Mouse (Mus musculus): Measurements from ENCODE around the gene Camk2g. TPM values are rescaled to one million over a fixed set of nuclear protein-coding genes. Genes with fewer than 3 reads are reported as not detected.

The Camk2g gene
- total RNA-seq (2021) = 100 to 1,000 TPM; 315 to 361 TPM
- long read RNA-seq, experiment 1, transcript Camk2g-201 (21 exons, 3,703 nt) = major isoform, 6 of 141 reads
- long read RNA-seq, experiment 1, partial matches to known transcripts = 33 of 141 reads
- long read RNA-seq, experiment 1, other reads (novel, unspliced or antisense) = 98 of 141 reads
- long read RNA-seq, experiment 2, partial matches to known transcripts = 13 of 107 reads
- long read RNA-seq, experiment 2, other reads (novel, unspliced or antisense) = 86 of 107 reads

- peak; percentile 56 to 68 for DNase-seq (ENCODE audit: low spot score in 2 of 2)
These were observed at the start of gene Camk2g for GRCm38 (mm10) chr14:20793758-20794531. TSS of gene Camk2g (minus strand) at chr14:20794088.

- no peak for DNase-seq (ENCODE audit: low spot score in 2 of 2)
These were observed 48.7 kb upstream of the Camk2g start for GRCm38 (mm10) chr14:20842629-20843028.

DNA sequence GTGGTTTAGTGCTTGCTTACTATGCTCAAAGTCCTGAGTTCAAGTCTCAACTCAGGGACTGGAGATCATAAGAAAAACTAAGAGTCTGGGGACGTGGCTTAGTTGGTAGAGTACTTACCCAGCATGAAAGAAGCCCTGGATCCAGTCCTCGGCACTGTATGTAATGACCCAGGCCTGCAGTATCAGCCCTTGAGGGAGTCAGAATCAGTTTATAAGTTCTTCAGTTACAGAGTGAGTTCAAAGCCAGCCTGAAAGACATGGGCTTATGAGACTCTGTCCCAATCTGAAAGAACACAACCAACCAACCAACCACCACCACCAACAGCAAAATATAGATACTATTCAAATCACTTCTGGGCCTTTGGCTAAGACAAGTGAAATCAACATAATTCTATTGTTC lies 47.6 kb upstream of the Camk2g start:
- no peak for DNase-seq (ENCODE audit: low spot score in 2 of 2)

GRCm38 (mm10) chr14:20837681-20838080 lies 43.8 kb upstream of the Camk2g start:
- no peak for DNase-seq (ENCODE audit: low spot score in 2 of 2)

DNA sequence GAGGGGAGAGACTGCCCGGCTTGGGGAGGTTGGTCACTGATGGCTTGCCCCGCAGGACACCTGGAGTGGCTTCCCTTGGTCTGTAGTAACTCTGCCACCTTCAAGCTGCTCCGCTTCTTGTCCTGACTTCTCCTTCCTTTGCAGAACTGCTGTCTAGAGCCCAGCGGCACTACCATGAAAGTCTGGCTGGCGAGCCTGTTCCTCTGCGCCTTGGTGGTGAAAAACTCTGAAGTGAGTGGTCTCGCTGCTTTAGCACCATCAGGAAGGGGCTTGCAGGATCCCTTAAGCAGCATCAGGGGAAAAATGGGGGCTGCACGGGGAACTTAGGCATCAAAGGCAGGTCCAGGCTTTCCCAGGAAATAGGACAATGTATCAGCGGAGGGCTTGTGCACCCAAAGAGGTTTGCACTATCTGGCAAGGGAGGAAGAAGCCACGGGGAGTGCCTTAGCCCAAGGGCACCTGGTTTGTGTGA lies 43.1 kb upstream of the Camk2g start:
- DNase-seq (ENCODE audit: low spot score in 2 of 2) = no peak

- DNase-seq (ENCODE audit: low spot score in 2 of 2) = peak; percentile 44 to 50
These were observed 42.5 kb upstream of the Camk2g start, which contains the start of gene Plau for GRCm38 (mm10) chr14:20836171-20836904. TSS of gene Plau (plus strand) at chr14:20836660.

- DNase-seq (ENCODE audit: low spot score in 2 of 2) = no peak
These were observed 40.2 kb upstream of the Camk2g start for GRCm38 (mm10) chr14:20834136-20834535.

GRCm38 (mm10) chr14:20833525-20833924 lies 39.6 kb upstream of the Camk2g start:
- DNase-seq (ENCODE audit: low spot score in 2 of 2) = no peak

- DNase-seq (ENCODE audit: low spot score in 2 of 2) = no peak
These were observed 38.0 kb upstream of the Camk2g start for GRCm38 (mm10) chr14:20831915-20832314.

- DNase-seq (ENCODE audit: low spot score in 2 of 2) = peak; percentile 38 to 46
These were observed 37.4 kb upstream of the Camk2g start for GRCm38 (mm10) chr14:20831141-20831910.

- DNase-seq (ENCODE audit: low spot score in 2 of 2) = no peak
These were observed 35.9 kb upstream of the Camk2g start for GRCm38 (mm10) chr14:20829523-20830366.

DNA sequence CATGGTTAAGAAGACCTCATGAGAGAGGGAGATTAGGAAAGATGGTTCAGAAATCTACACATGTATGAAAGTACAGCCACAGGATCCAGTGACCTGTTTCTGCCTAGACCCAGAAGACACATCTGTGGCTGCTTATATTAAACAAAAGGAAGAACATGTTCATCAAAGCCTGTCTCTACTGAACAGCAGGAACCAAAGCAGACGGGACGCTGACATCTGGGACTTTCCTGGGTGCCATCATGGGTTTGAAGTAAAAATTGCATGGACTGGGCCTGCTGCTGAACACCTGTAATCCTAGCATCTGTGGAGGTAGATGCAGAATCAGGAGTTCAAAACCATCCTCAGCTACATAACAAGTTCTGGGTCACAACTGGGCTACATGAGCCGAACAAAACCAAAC lies 34.6 kb upstream of the Camk2g start:
- no peak for DNase-seq (ENCODE audit: low spot score in 2 of 2)

DNA sequence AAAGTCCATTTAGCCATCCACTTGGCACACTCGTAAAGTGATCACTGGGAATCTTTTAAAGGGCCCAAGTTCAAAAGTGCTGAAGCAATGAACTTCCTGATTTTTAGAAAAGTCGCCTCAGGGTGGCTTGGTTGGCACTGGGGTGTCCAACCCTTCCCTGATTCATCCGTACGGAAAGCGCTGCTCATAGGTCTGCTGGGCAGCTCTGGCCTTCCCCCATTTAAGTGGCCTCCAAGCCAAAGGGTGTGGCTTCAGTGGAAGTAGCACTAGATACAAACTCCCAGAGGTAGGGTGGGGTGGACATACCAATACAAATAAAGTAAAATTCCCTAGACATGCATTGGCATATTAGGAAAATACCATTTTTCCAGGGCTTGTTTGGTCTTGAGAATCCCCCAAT lies 33.6 kb upstream of the Camk2g start:
- DNase-seq (ENCODE audit: low spot score in 2 of 2) = no peak

DNA sequence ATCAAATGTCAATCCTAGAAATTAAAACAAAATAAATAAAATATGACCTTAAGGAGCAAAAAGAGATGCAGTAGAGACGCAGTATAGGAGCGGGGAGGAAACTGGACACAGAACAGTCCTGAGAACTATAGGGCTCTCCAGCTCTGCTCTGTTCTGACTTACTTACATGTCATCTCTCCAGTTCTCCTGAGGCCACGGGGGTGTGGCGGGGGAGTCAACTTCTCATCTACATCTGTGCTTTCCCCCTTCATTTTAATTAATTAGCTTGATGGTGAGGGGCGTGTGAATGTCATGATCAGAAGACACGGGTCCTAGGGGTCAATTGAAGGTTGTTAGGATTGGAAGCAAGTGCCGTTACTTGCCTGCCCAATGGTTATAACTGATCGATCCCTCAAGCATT lies 33.2 kb upstream of the Camk2g start:
- DNase-seq (ENCODE audit: low spot score in 2 of 2) = no peak

DNA sequence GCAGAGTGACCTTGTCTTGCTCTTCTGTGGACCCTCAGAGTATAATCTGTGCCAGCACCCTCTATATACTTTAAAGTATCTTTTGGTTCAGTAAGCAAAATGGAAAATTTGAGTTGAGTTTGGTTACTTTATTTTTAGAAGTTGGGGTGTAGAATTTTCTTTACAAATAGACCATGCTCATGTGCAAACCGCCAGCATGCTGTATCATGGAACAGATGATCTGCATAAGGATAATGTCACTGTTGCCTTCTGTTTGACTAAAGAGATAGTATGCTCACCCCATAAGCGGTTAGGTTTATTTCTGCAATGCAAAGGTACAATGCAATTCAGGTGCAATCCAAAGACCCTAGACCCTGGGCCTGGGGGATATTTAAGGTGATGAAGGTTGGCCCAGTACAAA lies 31.6 kb upstream of the Camk2g start:
- no peak for DNase-seq (ENCODE audit: low spot score in 2 of 2)

- DNase-seq (ENCODE audit: low spot score in 2 of 2) = no peak
These were observed 30.6 kb upstream of the Camk2g start for GRCm38 (mm10) chr14:20824517-20824916.

DNA sequence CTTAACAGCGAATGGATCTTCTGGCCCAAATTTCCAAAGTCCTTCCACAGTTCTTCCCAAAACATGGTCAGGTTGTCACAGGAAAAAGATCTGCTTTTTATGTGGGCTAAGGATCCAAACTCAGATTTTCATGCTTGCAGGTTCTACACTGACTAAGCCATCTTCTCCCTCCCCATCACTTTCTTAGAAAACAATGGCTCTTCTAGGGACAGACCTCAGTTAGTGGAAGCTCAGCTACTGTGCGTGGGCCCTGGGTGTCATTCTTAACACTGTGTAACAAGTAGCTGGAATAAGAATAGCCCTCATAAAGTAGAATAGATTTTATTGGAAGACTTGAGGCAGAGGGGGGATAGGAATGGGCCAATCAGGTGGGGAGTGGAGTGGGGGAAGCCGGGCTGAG lies 21.6 kb upstream of the Camk2g start:
- DNase-seq (ENCODE audit: low spot score in 2 of 2) = no peak

DNA sequence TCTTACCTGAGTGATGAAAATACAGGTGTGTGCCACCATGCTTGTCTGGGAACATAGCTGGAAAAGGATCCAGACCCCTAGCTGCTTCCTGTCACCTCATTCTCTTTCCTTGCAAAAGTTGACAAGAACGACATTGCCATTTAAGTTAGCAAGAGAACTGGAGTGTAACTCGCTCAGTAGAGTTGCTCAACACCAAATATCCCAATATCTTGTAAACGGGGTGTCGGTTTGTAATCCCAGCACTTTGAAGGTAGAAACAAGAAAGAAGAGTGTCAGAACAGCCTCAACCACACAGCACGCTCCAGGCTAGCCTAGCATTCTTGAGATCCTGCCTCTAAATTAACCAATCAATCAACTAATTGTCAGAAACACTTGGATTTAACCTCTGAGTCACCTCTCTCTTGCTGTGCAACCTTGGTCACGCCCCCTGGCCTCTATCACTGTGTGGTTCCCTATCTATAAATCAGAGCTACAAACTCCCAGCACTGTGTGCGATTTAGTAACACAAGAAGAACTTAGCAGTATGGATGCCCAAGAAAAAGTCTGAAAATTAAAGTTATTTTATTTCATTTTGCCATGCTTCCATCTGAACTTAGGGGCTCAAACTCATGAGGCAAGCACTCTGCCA lies 18.0 kb upstream of the Camk2g start:
- DNase-seq (ENCODE audit: low spot score in 2 of 2) = no peak

GRCm38 (mm10) chr14:20811236-20811635 lies 17.3 kb upstream of the Camk2g start:
- DNase-seq (ENCODE audit: low spot score in 2 of 2) = no peak

- DNase-seq (ENCODE audit: low spot score in 2 of 2) = no peak
These were observed 15.9 kb upstream of the Camk2g start for GRCm38 (mm10) chr14:20809820-20810219.
